Mouse (Mus musculus) C2C12 (cell line): ENCODE data around the gene Ralb.

ENCODE experiments used
- CEBPB ChIP-seq: IDR thresholded peaks from one replicate; pipeline ENCODE4 v1.6.1; 2011; ENCODE audit warnings: low read depth, mild to moderate bottlenecking, control low read depth, moderate library complexity
- CTCF ChIP-seq: IDR thresholded peaks from one replicate; pipeline ENCODE4 v1.5.1; 2011; ENCODE audit not compliant: control insufficient read depth, insufficient read depth, insufficient read length
- FOSL1 ChIP-seq: IDR thresholded peaks from one replicate; pipeline ENCODE4 v1.8.0; 2011; ENCODE audit warnings: mild to moderate bottlenecking, low read length; ENCODE audit not compliant: poor library complexity, insufficient read depth, severe bottlenecking
- MAX ChIP-seq: IDR thresholded peaks from one replicate; pipeline ENCODE4 v1.6.1; 2011; ENCODE audit warnings: mild to moderate bottlenecking, control low read depth
- MYOD1 ChIP-seq: IDR thresholded peaks from one replicate; pipeline ENCODE4 v1.6.1; 2011; ENCODE audit warnings: low read depth; ENCODE audit not compliant: control insufficient read depth, insufficient read length
- MYOG ChIP-seq: IDR thresholded peaks from one replicate; pipeline ENCODE4 v1.6.1; 2011; ENCODE audit not compliant: control insufficient read depth, insufficient read length; ENCODE audit errors: extremely low read depth
- USF1 ChIP-seq: IDR thresholded peaks from one replicate; pipeline ENCODE4 v1.6.1; 2011; ENCODE audit warnings: low read depth, mild to moderate bottlenecking, control low read depth, moderate library complexity

GRCm38 (mm10) chr1:119494712-119495395 is 9.7 kb downstream of the Ralb start:
- TF ChIP-seq CTCF (no peak), USF1 (no peak), MYOG (no peak), MAX (no peak), CEBPB (no peak), MYOD1 (no peak), FOSL1 (no peak)
